Mouse (Mus musculus): ENCODE results near the gene Txndc11. TPM values are rescaled to one million over a fixed set of nuclear protein-coding genes. Genes with fewer than 3 reads are reported as not detected.
"Not testable (repeated sequence)": the region's sequence is repeated elsewhere in the genome, so short reads cannot be mapped to it uniquely, and the experiment has no call there.

Gene Txndc11
- polyA plus RNA-seq, 1 experiment from 2014 or later = 33.9 TPM

DNA sequence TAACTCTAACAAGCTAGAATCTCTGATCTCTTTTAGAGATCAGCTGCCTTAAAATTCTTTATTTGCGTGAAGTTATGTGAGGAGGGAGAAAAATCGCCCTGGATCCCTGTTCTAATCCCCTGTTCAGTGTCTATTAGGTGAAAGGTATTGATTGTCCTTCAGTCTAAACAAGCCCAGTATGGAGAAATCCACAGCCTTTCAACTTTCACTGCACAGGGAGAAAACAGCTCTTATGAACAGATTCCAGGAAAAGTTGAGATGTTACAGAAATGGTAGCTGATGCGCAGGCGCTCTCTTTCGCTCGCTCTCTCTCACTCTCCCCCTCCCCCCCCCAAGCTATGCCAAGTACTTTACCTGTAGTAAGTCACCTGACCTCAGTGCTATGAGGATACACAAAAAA is 37.2 kb upstream of the Txndc11 start:
- DNase-seq (ENCODE audit: low spot score) = no peak
- WGBS = 86% methylated on average over 6 of the region's 6 CpGs
- H3K4me1 ChIP-seq (ENCODE audit: control insufficient read depth, insufficient read depth, low read length) = no peaks in the 10 kb centered on the region
- no peak overlapping the region for H3K4me3 ChIP-seq (ENCODE audit: low read depth, low read length)
- no peaks in the 10 kb centered on the region for H3K36me3 ChIP-seq (replicated peaks; ENCODE audit: control insufficient read depth, insufficient read depth, low read depth, low read length)
- no peak overlapping the region for H3K4me2 ChIP-seq (ENCODE audit: low read depth, low read length)
- no peaks in the 10 kb centered on the region for H3K9me3 ChIP-seq (replicated peaks; ENCODE audit: control insufficient read depth, low read length)
- no peaks in the 10 kb centered on the region for H3K27me3 ChIP-seq (ENCODE audit: control insufficient read depth, insufficient read depth, low read length)
- ATAC-seq (replicated peaks; ENCODE audit: insufficient number of reproducible peaks, low FRiP score, low TSS enrichment, low read depth) = no peak
- H3K9ac ChIP-seq (replicated peaks; ENCODE audit: low read length) = no peak overlapping the region
- H3K27ac ChIP-seq (replicated peaks; ENCODE audit: low read depth, low read length) = no peak overlapping the region

DNA sequence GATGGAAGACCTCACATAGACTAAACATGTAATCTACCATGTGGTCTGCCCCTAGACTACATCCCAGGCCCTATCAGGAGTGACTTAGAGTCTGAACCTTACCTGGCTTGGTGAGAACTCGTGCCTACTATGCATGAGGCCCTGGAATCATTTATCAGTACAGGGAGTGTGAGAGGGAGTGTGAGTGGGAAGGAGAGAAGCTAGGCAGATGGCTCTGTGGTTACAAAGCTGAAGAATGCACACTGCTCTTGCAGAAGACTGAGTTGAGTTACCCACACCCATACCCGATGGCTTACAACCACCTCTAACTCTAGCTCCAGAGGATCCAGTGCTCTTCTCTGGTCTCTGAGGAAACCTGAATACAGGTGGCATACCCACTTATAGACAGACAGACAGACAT is 32.0 kb upstream of the Txndc11 start:
- Histone ChIP-seq H3K36me3 (replicated peaks; ENCODE audit: control insufficient read depth, insufficient read depth, low read depth, low read length) (no peaks in the 10 kb centered on the region), H3K4me3 (ENCODE audit: low read depth, low read length) (no peak overlapping the region), H3K27ac (replicated peaks; ENCODE audit: low read depth, low read length) (no peak overlapping the region), H3K4me2 (ENCODE audit: low read depth, low read length) (no peak overlapping the region), H3K9ac (replicated peaks; ENCODE audit: low read length) (no peak overlapping the region), H3K4me1 (ENCODE audit: control insufficient read depth, insufficient read depth, low read length) (no peaks in the 10 kb centered on the region), H3K9me3 (replicated peaks; ENCODE audit: control insufficient read depth, low read length) (no peaks in the 10 kb centered on the region), H3K27me3 (ENCODE audit: control insufficient read depth, insufficient read depth, low read length) (no peaks in the 10 kb centered on the region)
- 89% methylated on average over 2 of the region's 2 CpGs for WGBS
- ATAC-seq (replicated peaks; ENCODE audit: insufficient number of reproducible peaks, low FRiP score, low TSS enrichment, low read depth) (no peak), DNase-seq (ENCODE audit: low spot score) (no peak)

DNA sequence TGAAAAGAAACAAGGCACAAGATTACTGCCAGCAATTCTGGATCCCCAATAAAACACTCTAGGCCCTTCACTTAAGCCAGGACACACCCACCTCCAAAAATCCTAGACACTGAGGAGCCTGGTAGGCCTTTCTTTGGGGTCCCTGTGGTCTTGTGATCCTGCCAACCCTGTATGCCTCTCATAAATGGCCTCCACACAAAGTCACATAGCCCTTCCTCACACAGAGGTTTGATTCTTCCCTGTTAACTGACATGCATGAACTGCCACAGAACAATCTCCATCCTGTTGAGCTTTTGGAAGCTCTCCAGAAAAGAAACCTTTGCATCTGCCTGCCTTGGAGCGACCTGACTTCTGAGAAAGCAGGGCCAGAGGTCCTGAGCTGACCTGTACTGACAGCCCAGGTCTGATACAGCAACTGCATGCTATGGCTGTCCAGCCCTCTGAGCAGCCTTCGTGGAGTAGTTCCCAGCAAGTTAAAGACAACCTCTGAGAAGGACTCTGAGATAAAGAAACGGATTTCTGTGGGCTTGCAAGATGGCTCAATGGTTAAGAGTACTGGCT is 30.3 kb upstream of the Txndc11 start:
- Histone ChIP-seq H3K9ac (replicated peaks; ENCODE audit: low read length) (no peak overlapping the region), H3K27ac (replicated peaks; ENCODE audit: low read depth, low read length) (no peak overlapping the region), H3K9me3 (replicated peaks; ENCODE audit: control insufficient read depth, low read length) (no peaks in the 10 kb centered on the region), H3K4me2 (ENCODE audit: low read depth, low read length) (no peak overlapping the region), H3K27me3 (ENCODE audit: control insufficient read depth, insufficient read depth, low read length) (no peaks in the 10 kb centered on the region), H3K4me1 (ENCODE audit: control insufficient read depth, insufficient read depth, low read length) (no peaks in the 10 kb centered on the region), H3K4me3 (ENCODE audit: low read depth, low read length) (no peak overlapping the region), H3K36me3 (replicated peaks; ENCODE audit: control insufficient read depth, insufficient read depth, low read depth, low read length) (no peaks in the 10 kb centered on the region)
- 81% methylated on average over 3 of the region's 3 CpGs for WGBS
- ATAC-seq (replicated peaks; ENCODE audit: insufficient number of reproducible peaks, low FRiP score, low TSS enrichment, low read depth) = no peak
- DNase-seq (ENCODE audit: low spot score) = no peak

DNA sequence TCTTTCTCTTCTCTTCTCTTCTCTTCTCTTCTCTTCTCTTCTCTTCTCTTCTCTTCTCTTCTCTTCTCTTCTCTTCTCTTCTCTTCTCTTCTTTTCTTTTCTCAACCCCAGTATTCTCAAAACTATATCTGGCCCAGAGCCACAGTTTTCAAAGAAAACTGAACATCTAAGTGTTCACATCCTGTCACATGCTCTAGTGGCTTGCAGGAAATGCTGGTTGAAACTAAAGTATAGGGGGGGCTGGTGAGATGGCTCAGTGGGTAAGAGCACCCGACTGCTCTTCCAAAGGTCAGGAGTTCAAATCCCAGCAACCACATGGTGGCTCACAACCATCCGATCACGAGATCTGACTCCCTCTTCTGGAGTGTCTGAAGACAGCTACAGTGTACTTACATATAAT is 23.3 kb upstream of the Txndc11 start:
- not testable (repeated sequence) for H3K27me3 ChIP-seq (ENCODE audit: control insufficient read depth, insufficient read depth, low read length); H3K27ac ChIP-seq (replicated peaks; ENCODE audit: low read depth, low read length); H3K4me2 ChIP-seq (ENCODE audit: low read depth, low read length); H3K36me3 ChIP-seq (replicated peaks; ENCODE audit: control insufficient read depth, insufficient read depth, low read depth, low read length); H3K4me3 ChIP-seq (ENCODE audit: low read depth, low read length); H3K4me1 ChIP-seq (ENCODE audit: control insufficient read depth, insufficient read depth, low read length); H3K9me3 ChIP-seq (replicated peaks; ENCODE audit: control insufficient read depth, low read length); H3K9ac ChIP-seq (replicated peaks; ENCODE audit: low read length); ATAC-seq (replicated peaks; ENCODE audit: insufficient number of reproducible peaks, low FRiP score, low TSS enrichment, low read depth); DNase-seq (ENCODE audit: low spot score)
- 64% methylated on average over 1 of the region's 3 CpGs for WGBS

DNA sequence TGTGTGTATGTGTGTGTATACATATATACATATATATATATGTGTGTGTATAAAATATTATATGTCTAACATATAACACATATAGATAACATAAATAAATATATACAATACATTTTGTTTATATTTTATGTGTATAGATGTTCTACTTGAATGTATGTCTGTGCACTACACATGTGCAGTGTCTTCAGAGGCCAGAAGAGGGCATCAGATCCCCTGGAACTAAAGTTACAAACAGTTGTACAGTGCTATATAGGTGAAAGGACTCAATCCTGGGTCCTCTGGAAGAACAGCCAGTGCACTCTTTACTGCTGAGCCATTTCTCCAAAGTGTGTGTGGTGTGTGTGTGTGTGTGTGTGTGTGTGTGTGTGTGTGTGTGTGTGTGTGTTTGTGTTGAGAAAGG is 20.1 kb upstream of the Txndc11 start:
- Histone ChIP-seq H3K4me1 (ENCODE audit: control insufficient read depth, insufficient read depth, low read length) (no peaks in the 10 kb centered on the region), H3K27me3 (ENCODE audit: control insufficient read depth, insufficient read depth, low read length) (no peaks in the 10 kb centered on the region), H3K4me2 (ENCODE audit: low read depth, low read length) (no peak overlapping the region), H3K9ac (replicated peaks; ENCODE audit: low read length) (no peak overlapping the region), H3K9me3 (replicated peaks; ENCODE audit: control insufficient read depth, low read length) (no peaks in the 10 kb centered on the region), H3K27ac (replicated peaks; ENCODE audit: low read depth, low read length) (no peak overlapping the region), H3K4me3 (ENCODE audit: low read depth, low read length) (no peak overlapping the region), H3K36me3 (replicated peaks; ENCODE audit: control insufficient read depth, insufficient read depth, low read depth, low read length) (peaks cover 7% of the 10 kb centered on the region)
- ATAC-seq (replicated peaks; ENCODE audit: insufficient number of reproducible peaks, low FRiP score, low TSS enrichment, low read depth) (no peak), DNase-seq (ENCODE audit: low spot score) (no peak)

DNA sequence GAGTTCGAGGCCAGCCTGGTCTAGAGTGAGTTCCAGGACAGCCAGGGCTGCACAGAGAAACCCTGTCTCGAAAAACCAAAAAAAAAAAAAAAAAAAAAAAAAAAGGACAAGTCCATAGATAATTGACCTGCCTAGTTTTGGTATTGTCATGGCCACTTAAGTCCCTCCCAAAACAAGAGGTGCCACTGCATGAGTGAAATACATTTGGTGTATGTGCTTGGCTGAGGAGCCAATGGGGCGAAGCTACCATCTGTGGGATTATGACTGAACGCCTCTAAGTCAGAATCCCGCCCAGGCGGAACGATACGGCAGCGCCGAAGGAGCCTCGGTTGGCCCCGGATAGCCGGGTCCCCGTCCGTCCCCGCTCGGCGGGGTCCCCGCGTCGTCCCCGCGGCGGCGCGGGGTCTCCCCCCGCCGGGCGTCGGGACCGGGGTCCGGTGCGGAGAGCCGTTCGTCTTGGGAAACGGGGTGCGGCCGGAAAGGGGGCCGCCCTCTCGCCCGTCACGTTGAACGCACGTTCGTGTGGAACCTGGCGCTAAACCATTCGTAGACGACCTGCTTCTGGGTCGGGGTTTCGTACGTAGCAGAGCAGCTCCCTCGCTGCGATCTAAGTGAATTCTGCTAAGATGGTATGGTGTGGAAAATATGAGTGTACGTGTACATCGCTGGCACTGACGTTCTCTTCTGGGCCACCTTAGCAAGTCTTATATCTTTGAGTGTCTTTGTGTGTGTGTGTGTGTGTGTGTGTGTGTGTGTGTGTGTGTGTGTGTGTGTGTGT is 9.4 kb upstream of the Txndc11 start:
- DNase-seq (ENCODE audit: low spot score); H3K4me3 ChIP-seq (ENCODE audit: low read depth, low read length); H3K4me1 ChIP-seq (ENCODE audit: control insufficient read depth, insufficient read depth, low read length); H3K27me3 ChIP-seq (ENCODE audit: control insufficient read depth, insufficient read depth, low read length); H3K27ac ChIP-seq (replicated peaks; ENCODE audit: low read depth, low read length); H3K9ac ChIP-seq (replicated peaks; ENCODE audit: low read length); ATAC-seq (replicated peaks; ENCODE audit: insufficient number of reproducible peaks, low FRiP score, low TSS enrichment, low read depth); H3K9me3 ChIP-seq (replicated peaks; ENCODE audit: control insufficient read depth, low read length); H3K4me2 ChIP-seq (ENCODE audit: low read depth, low read length); H3K36me3 ChIP-seq (replicated peaks; ENCODE audit: control insufficient read depth, insufficient read depth, low read depth, low read length): not testable (repeated sequence)
- 14% methylated on average over 54 of the region's 56 CpGs for WGBS

DNA sequence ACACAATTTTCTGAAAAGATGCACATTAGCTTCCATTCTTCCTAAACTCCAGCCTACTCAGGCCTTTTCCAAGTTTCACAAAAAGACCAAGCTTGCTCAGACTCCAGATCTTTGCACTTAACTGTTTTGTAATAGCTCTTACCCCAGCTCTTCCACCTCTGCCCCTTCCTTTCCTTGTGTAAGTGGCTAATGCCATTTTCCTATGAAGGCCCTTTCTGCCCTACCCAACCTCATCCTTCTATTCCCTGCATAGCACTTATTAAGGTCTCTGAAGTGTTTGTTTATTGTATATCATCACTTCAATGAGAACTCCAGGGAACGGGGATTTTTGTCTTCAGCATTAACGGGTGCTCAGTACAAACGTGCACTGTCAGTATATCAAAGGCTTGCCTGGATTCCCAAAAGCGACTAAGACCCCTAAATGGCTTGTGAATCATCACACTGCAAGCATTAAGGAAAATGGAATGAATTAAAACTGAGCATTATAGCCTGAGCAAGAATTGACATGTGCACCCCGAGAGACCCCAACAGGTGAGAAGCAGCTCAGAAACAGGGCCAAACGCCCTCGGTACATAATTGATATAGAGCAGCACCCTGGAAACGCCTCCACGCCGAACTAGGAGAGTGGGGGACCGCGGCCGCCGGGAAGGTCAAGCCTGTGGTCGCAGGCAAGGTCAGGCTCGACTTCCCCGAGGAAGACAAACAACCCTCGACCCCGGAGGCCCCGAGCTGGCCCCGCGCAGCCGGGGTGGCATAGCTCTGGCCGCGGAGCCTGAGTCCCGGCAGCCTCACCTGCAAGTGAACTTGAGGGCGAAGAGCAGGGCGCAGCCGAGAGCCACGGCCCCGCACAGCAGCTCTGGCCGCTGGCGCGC is 738 bp downstream of the Txndc11 start:
- under 1% methylated on average over 34 of the region's 34 CpGs for WGBS
- ATAC-seq (replicated peaks; ENCODE audit: insufficient number of reproducible peaks, low FRiP score, low TSS enrichment, low read depth) = no peak

DNA sequence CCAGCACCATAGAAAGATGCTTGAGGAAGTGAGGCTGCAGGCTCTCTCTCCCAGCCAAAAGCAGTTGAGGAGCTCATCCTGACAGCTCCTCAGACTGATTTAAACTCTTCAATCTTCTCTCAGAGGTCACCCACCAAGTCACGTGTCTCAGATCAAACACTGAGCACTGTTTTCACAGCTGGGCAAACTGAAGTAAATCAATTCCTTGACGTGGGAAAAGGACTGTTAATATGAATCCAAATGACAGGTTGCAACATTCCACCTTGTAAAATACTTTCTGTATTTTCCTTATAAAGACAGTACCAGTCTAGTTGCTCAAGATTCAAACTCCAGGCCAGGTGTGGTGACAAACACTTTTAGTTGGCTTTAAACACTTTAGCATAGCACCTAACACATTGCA is 1.6 kb downstream of the Txndc11 start:
- no peak for ATAC-seq (replicated peaks; ENCODE audit: insufficient number of reproducible peaks, low FRiP score, low TSS enrichment, low read depth)

More for the DNA sequence above, 738 bp downstream of the Txndc11 start:
- H3K4me2 ChIP-seq (ENCODE audit: low read depth, low read length) = peak overlapping the region; percentile 79
- no peaks in the 10 kb centered on the region for H3K27me3 ChIP-seq (ENCODE audit: control insufficient read depth, insufficient read depth, low read length)
- H3K27ac ChIP-seq (replicated peaks; ENCODE audit: low read depth, low read length) = peak overlapping the region; percentile 63
- peak overlapping the region; percentile 73 for H3K9ac ChIP-seq (replicated peaks; ENCODE audit: low read length)
- H3K4me1 ChIP-seq (ENCODE audit: control insufficient read depth, insufficient read depth, low read length) = no peaks in the 10 kb centered on the region; the same call in 1 of the 2 replicates
- H3K9me3 ChIP-seq (replicated peaks; ENCODE audit: control insufficient read depth, low read length) = no peaks in the 10 kb centered on the region
- peak overlapping the region; percentile 79 for H3K4me3 ChIP-seq (ENCODE audit: low read depth, low read length)
- peak; percentile 2 for DNase-seq (ENCODE audit: low spot score)
- peaks cover 2% of the 10 kb centered on the region for H3K36me3 ChIP-seq (replicated peaks; ENCODE audit: control insufficient read depth, insufficient read depth, low read depth, low read length)

More for the DNA sequence above, 1.6 kb downstream of the Txndc11 start:
- Histone ChIP-seq H3K9me3 (replicated peaks; ENCODE audit: control insufficient read depth, low read length) (no peaks in the 10 kb centered on the region), H3K27ac (replicated peaks; ENCODE audit: low read depth, low read length) (no peak overlapping the region), H3K9ac (replicated peaks; ENCODE audit: low read length) (no peak overlapping the region), H3K27me3 (ENCODE audit: control insufficient read depth, insufficient read depth, low read length) (no peaks in the 10 kb centered on the region), H3K36me3 (replicated peaks; ENCODE audit: control insufficient read depth, insufficient read depth, low read depth, low read length) (peaks cover 2% of the 10 kb centered on the region), H3K4me1 (ENCODE audit: control insufficient read depth, insufficient read depth, low read length) (no peaks in the 10 kb centered on the region; the same call in 1 of the 2 replicates), H3K4me2 (ENCODE audit: low read depth, low read length) (peak overlapping the region; percentile 30; the same call in 1 of the 2 replicates), H3K4me3 (ENCODE audit: low read depth, low read length) (no peak overlapping the region)
- DNase-seq (ENCODE audit: low spot score) = no peak
- 19% methylated on average over 2 of the region's 2 CpGs for WGBS
